Mouse (Mus musculus): ENCODE measurements around the gene Slc25a25. TPM values are rescaled to one million over a fixed set of nuclear protein-coding genes. Genes with fewer than 3 reads are reported as not detected.

The Slc25a25 gene
- total RNA-seq, 2 experiments from 2014 or later: 7.1 to 14.6 TPM

GRCm38 (mm10) chr2:32408429-32409424 lies 42.5 kb downstream of the Slc25a25 start:
- no peak for ATAC-seq (replicated peaks; ENCODE audit: poor library complexity, severe bottlenecking)

GRCm38 (mm10) chr2:32407144-32407824 lies 44.0 kb downstream of the Slc25a25 start:
- ATAC-seq (replicated peaks; ENCODE audit: poor library complexity, severe bottlenecking): no peak

- ATAC-seq (replicated peaks; ENCODE audit: poor library complexity, severe bottlenecking): peak; percentile 91
These were observed 46.6 kb downstream of the Slc25a25 start for GRCm38 (mm10) chr2:32404663-32405062.

- no peak for ATAC-seq (replicated peaks; ENCODE audit: poor library complexity, severe bottlenecking)
These were observed 54.5 kb downstream of the Slc25a25 start for GRCm38 (mm10) chr2:32396695-32397094.

- ATAC-seq (replicated peaks; ENCODE audit: poor library complexity, severe bottlenecking): peak; percentile 79
These were observed 55.2 kb downstream of the Slc25a25 start for GRCm38 (mm10) chr2:32395946-32396621.

GRCm38 (mm10) chr2:32395484-32395945 lies 55.7 kb downstream of the Slc25a25 start, which contains the start of gene Ptges2:
Gene Ptges2, plus strand, starts transcription at chr2:32395896.
- peak; percentile 80 for ATAC-seq (replicated peaks; ENCODE audit: poor library complexity, severe bottlenecking)

- no peak for ATAC-seq (replicated peaks; ENCODE audit: poor library complexity, severe bottlenecking)
These were observed 56.3 kb downstream of the Slc25a25 start for GRCm38 (mm10) chr2:32394973-32395372.

GRCm38 (mm10) chr2:32392063-32392462 lies 59.2 kb downstream of the Slc25a25 start:
- no peak for ATAC-seq (replicated peaks; ENCODE audit: poor library complexity, severe bottlenecking)

- ATAC-seq (replicated peaks; ENCODE audit: poor library complexity, severe bottlenecking): no peak
These were observed 60.4 kb downstream of the Slc25a25 start for GRCm38 (mm10) chr2:32390871-32391270.

GRCm38 (mm10) chr2:32389157-32389556 lies 62.1 kb downstream of the Slc25a25 start:
- peak; percentile 60 for ATAC-seq (replicated peaks; ENCODE audit: poor library complexity, severe bottlenecking)

GRCm38 (mm10) chr2:32387706-32388490 lies 63.3 kb downstream of the Slc25a25 start, which contains the start of gene Lcn2:
Gene Lcn2, minus strand, starts transcription at chr2:32388252.
- peak; percentile 67 for ATAC-seq (replicated peaks; ENCODE audit: poor library complexity, severe bottlenecking)

- ATAC-seq (replicated peaks; ENCODE audit: poor library complexity, severe bottlenecking): no peak
These were observed 68.6 kb downstream of the Slc25a25 start for GRCm38 (mm10) chr2:32382689-32383088.

GRCm38 (mm10) chr2:32381775-32382223 lies 69.4 kb downstream of the Slc25a25 start, which contains the start of gene 1110008P14Rik:
Gene 1110008P14Rik, minus strand, starts transcription at chr2:32381938.
- ATAC-seq (replicated peaks; ENCODE audit: poor library complexity, severe bottlenecking): peak; percentile 91

GRCm38 (mm10) chr2:32381141-32381774 lies 70.0 kb downstream of the Slc25a25 start:
- peak; percentile 10 for ATAC-seq (replicated peaks; ENCODE audit: poor library complexity, severe bottlenecking)

GRCm38 (mm10) chr2:32380001-32380500 lies 71.2 kb downstream of the Slc25a25 start:
- no peak for ATAC-seq (replicated peaks; ENCODE audit: poor library complexity, severe bottlenecking)

GRCm38 (mm10) chr2:32376963-32377362 lies 74.3 kb downstream of the Slc25a25 start:
- no peak for ATAC-seq (replicated peaks; ENCODE audit: poor library complexity, severe bottlenecking)

GRCm38 (mm10) chr2:32375317-32375940 lies 75.8 kb downstream of the Slc25a25 start:
- ATAC-seq (replicated peaks; ENCODE audit: poor library complexity, severe bottlenecking): no peak

- ATAC-seq (replicated peaks; ENCODE audit: poor library complexity, severe bottlenecking): no peak
These were observed 77.1 kb downstream of the Slc25a25 start for GRCm38 (mm10) chr2:32374191-32374590.

All from granulocyte monocyte progenitor cell, adult 5-6 weeks (primary cell).